Mouse (Mus musculus) G1E (cell line): ENCODE measurements around the gene Nalcn.

Experiments
- CTCF ChIP-seq: IDR thresholded peaks from 2 replicates; pipeline ENCODE4 v1.5.1; 2012; ENCODE audit warnings: low read depth, low read length, inconsistent platforms, mixed read lengths
- GATA1 ChIP-seq: IDR thresholded peaks from 2 replicates; pipeline ENCODE4 v1.6.1; 2012; ENCODE audit warnings: borderline replicate concordance, low read length, inconsistent platforms, mixed read lengths
- TAL1 ChIP-seq: conservative IDR thresholded peaks from 2 replicates; pipeline ENCODE4 v1.6.1; 2012; ENCODE audit warnings: low read depth, low read length, inconsistent platforms, mixed read lengths

DNA sequence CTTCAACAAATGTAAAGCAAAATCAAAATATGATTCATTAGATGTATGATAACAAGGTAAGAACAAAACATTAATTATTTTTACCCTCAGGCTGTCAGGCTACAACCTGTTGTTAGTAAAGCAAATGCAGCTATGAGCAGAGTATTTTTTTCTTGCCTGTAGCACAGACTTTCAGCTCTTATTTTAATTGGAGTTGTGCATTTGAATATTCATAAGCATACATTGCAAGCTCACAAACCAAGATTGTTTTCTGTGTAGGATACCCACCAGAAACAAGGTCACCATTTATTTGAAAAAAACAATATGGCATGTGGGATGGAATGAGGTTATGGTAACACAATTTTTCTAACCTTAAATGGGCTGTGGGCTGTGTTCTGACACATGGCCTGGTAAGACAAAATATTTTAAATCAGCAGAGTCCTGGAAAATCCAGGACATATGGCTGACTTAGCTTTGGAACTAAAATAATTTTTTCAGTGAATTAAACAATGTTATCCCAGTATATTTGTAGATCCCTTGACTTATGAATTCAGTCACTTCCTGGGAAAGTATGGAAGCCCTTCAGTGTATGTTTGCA lies 394.2 kb downstream of the Nalcn start:
- no peak for TF ChIP-seq CTCF
- TF ChIP-seq GATA1, result no peak
- TF ChIP-seq TAL1, result no peak
